Mouse (Mus musculus) adrenal gland (tissue): ENCODE measurements around the gene Mif.
"Not testable (repeated sequence)": the region's sequence is repeated elsewhere in the genome, so short reads cannot be mapped to it uniquely, and the experiment has no call there.

Experiments used
- intact Hi-C: fragments of 180-260 bp; cut with DNase I; formaldehyde crosslinking; loops from one replicate; pipeline ENCODE4 v1.15.1; 2025

Mif gene

DNA sequence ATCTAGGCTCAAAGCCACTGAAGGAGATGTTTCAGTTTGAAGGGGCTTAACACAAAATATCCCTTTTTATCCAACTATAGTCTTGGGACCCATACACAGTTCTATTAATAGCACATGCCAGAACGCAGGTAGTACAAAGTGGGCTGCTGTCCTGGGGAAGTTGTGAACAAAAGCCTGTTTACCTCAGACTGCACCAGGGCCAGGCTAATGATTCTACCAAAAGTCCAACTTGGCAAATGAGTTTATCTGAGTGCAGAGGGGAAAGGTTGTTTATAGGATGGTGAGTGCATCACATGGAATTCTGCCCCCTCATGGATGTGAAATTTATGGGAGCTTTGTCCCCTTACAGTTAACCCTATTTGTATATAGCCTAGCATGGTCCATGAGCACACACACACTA is 15.2 kb downstream of the Mif start:
- intact Hi-C loops, result no loop called here

DNA sequence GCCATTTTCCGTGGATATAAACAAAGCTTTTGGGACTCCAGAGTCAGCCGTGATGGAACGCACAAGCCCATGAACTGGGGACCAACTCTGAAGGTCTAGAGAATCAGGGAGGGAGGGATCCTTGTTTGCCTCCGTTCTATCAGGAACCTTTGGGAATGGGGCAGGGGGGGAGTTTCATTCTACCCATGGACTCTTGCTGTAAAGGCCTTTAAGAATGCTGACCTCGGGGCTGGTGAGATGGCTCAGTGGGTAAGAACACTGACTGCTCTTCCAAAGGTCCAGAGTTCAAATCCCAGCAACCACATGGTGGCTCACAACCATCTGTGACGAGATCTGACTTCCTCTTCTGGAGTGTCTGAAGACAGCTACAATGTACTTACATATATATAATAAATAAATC is 16.1 kb downstream of the Mif start:
- intact Hi-C loops, result not testable (repeated sequence)

DNA sequence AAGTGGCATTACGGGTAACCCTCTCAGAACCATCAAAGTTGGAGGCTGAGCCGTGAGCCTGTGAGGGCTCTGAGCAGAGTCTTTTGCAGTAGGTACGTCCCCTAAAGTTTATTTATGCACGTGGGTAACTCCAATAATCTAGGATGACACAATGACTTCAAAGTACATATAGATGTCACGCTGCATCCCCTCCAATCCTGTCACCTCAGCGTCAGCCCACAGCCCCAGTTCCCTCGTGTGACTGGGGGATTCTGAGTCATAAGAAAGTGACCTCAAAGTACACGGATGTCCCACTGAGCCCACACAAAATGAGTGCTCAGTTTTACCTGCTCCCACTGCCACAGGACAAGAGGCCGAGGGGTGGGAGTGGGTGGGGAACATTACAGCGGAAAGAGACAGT is 20.9 kb downstream of the Mif start:
- intact Hi-C loops, result no loop called here

DNA sequence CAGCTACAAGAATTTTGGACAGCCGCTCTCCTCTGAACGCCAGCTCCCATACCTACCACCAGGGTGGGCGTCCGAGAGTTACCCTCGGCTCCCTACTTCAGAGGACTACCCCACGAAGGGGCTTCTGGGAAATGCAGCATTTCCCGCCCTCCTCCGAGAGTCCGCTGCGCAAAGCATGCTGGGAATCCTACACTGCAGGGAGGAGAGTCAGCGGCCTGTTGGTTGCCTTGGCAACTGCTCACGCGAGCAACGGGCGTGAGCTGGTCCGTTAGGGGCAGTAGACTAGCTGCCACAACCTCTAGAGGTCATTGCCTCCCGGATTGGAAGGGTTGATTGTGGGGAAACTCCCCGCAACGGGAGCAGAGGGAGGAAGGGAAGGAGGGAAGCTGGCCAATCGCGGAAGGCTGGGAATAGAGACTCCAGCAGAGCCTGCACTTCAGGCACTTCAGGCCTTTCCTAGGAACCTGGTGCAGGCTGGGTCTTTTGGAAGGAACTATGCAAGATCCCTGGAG is 22.7 kb downstream of the Mif start, which contains the start of gene Gstt2:
Gstt2 (minus strand) TSS at position 177 of the 512 bp plus-strand sequence.
- intact Hi-C loops, result no loop called here

DNA sequence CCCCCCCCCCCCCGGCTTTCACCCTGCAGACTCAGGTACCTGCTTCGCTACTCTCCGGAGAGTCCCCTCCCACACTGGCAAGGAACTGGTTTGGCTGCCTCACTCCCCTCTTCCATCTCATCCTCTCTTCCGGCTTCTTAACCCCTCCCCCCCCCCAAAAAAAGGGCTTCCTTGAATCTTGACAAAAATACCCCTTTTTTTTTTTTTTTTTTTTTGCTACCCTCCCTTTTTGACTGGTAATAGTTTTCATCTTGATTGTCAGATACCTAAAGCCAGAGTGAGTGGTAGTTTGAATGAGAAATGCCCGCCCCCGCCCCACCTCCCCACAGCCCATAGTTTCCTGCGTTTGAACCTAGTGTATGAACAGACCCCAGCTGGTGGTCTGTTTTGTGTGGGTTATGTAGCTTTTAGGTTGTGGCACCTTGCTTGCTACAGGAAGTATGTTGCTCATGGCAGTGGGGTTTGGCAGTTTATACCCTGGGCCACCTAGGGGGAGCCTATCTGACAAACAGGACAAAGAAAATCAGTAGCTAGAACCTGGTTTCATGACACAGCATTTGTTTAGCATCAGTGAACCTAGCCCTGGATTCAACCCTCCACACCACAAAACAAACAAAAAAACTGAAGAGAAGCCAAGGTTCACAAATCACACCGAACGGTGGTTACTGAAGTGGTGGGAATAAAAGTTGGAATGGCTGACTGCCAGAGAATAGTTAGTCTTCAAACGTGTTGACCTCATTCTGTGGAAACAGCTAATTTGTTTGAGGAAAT is 24.1 kb downstream of the Mif start:
- intact Hi-C loops, result no loop called here

DNA sequence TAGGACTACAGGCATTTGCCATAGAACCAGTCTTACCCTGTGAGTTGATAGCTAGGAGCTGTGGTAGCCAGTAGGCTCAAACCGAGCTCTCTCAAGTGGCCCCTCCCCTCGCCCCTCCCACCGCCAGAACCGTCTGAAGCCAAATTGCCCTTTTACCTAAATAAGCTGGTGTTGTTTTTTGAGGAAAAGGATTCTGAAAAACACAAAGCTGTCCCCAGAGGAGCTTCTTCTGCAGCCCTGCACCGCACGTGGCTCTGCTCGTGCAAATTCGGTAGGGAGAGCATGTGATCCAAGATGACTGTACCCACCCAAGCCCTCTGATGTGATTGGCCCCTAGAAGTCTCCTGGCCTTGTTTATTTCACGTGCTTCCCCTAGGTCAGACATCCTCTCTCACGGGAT is 24.7 kb downstream of the Mif start:
- intact Hi-C loops, result no loop called here

DNA sequence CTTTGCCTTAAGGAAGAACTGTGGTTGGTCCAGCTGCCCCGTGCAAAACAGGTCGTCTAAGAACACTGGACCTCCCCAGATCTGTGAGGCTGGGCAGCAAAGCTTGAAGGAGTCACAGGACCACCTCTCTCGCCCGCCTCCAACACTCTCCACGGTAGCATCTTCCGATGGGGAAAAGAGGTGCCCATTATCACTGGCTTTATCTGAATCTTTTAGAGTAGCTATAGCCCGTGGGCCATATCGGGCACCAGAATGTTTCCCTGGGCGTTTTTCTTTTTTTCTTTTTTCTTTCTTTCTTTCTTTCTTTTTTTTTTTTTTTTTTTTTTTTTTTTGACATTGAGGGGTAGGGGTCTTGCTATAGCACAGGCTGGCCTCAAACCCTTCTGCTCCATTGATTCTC is 25.3 kb downstream of the Mif start:
- intact Hi-C loops, result loop anchor here (5.0 kb wide), 2 partner anchors 57 to 87 kb away; no protein-coding TSS in a partner anchor

DNA sequence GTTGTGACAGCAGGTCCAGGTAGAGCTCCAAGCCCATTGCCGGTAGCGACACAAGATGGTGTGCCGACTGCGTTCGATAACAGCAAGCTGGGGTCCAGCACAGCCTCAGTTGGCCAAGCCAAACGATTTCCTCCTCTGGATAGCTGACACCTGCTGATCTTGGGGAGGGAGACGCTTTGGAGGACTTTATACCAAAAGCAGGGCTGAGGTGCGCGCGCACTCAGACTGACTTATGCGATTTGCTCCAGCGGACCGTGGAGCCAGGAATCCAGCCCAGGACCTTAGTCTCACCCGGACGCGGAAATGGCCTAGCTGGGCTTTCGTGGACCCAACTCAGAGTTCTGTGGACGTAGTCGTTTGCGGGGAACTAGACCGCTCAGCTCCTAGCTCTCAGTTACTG is 25.8 kb downstream of the Mif start:
- intact Hi-C loops, result loop anchor here (5.0 kb wide), 2 partner anchors 57 to 87 kb away; no protein-coding TSS in a partner anchor

DNA sequence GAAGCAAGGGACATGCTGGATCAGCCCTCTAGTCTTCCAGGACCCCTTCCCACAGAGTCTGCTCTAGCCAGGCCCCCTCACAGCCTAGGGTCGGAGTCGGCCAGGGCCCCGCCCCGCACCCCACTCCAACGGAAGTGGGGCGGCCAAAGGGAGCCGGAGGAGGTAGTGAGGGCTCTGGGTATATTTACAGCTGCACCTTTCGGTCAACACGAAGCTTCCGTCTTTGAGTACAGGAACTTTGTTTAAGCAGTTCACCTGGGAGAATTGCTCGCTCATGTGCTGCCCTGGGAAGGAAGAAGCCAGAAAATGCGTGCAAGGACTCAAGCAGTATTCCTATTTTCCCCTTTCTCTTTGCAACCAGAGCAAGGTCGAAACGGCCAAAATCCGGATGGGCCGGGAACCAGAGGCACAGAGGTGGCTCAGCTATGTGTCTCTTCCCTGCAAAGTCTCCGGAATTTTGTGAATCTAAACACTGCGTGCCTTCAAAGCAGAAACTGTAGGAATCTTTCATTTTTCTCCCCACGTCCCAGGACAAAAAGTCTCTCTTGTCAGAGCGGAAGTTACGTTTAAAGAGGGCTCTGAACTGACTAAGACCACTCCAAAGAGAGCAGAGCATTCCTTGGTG is 26.5 kb downstream of the Mif start:
- intact Hi-C loops, result loop anchor here (5.0 kb wide), 2 partner anchors 56 to 86 kb away; no protein-coding TSS in a partner anchor

DNA sequence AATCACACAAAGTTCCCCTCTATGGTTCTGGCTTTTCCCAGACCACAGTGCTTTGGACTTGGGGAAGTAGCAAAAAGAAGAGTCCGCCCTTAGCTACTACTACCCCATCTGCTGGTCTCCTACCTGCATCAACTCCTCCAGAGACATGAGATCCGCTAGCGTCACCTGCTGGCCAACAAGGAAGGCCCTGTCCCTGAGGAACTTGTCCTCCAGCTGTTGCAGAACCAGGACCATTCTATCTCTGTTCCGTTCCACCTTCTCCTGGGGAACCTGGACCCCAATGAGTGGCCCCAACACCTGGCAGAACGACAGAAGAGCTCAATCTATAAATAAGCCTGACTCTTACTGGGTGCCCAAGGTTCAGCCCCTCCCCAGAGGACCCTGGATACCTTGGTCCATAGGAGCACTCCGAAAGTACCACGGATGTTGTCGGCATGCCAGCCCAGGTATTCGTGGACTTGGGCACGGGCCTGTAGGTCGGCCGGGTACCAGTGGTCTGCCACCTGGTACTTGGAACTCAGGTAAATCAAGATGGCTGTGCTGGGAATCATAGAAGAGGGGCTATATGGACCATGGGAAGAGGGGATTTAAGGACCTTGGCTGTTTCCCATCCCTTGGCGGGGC is 27.7 kb downstream of the Mif start:
- intact Hi-C loops, result loop anchor here (5.0 kb wide), 2 partner anchors 55 to 85 kb away; no protein-coding TSS in a partner anchor

DNA sequence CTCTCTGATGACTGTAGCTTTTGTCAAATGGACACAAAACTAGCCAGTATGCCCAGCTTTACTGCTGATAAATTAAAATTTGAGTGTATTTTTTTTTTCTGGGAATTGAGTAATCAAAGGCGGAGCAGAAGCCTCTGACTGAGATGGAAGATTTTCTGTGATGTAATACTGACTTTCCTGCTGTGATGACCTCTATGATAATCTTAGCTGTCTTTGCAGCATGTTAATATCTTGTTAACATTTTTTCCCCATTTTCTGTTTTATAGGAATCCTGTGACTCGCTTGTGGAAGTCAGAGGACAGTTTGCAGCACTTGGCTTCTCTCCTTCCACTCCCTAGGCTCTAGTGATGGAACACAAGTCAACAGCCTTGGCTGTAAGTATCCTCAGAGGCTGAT is 29.8 kb downstream of the Mif start:
- intact Hi-C loops, result loop anchor here (5.0 kb wide), 2 partner anchors 53 to 83 kb away; no protein-coding TSS in a partner anchor

DNA sequence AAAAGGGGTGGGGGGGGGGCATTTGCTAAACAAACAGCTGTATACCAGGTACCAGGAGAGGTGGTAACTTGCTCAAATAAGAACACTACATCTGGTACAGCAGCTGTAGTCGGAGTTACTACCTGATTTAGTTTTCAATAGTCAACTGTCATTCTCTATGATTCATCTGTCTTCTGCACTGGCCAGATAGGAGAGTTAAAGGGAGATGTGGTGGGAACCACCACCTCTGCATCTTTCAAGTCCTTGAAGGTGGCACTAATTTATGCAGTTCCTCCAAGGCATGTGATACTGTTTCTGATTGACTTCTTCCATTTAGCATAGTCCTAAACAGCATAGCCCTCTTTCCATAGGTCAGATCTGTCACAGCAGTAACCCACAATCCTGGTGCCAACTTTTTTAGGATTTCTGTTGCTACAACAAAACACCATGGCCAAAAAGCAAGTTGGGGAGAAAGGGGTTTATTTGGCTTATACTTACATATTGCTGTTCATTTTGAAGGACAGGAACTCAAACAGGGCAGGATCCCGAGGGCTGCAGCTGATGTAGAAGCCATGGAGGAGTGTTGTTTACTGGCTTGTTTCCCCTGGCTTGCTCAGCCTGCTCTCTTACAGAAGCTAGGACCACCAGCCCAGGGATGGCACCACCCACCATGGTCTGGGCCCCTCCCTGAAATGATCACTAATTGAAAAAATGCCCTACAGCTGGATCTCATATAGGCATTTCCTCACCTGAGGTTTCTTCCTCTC is 30.3 kb downstream of the Mif start:
- intact Hi-C loops, result loop anchor here (5.0 kb wide), 2 partner anchors 52 to 82 kb away; no protein-coding TSS in a partner anchor

DNA sequence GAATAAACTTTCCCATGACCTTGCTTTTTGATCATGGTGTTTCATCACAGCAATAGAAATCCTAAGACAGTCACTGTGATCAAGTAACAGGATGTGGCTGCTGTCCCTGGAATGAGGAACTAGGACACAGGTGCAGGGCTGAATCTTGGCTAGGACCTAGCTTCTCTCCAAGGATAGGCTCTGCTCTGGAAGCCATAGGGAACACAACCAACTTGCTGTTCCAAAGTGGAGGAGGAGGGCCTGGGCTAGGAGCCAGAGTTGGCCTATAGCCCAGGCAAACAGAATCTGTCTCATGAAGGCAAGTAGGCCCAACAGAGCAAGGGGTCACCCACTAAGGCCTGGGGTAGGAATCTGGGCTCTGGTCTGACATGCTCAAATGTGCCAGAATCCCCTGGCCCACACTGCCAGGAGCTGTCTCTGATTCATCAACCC is 31.5 kb downstream of the Mif start:
- intact Hi-C loops, result no loop called here

DNA sequence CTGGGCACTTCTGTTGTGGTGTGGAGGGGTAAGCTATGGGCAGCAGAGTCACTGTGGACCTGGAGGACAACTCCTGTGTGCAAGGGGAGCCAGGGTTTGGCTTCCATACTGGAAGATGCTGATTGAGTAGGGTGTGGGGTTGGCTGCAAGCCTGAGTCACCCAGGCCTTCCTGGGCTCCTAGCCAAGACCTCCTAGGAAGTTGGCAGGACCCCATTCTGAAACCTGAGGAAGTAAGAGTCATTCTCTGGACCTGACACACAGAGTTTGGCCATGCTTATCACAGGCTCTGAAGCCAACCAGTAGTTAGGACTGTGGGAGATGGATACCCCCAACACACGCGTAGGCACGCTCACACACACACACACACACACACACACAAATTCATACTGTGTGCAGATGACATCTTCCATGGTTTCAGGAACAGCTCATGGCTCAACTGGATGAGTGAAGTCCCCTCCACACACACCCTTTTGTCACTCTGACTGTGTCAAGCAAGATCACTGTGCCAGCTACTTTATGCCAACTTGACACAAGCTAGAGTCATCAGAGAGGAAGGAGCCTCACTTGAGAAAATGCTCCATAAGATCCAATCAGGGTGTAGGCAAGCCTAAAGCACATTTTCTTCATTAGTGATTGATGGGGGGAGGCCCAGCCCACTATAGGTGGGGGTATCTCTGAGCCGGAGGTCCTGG is 32.2 kb downstream of the Mif start:
- intact Hi-C loops, result no loop called here

DNA sequence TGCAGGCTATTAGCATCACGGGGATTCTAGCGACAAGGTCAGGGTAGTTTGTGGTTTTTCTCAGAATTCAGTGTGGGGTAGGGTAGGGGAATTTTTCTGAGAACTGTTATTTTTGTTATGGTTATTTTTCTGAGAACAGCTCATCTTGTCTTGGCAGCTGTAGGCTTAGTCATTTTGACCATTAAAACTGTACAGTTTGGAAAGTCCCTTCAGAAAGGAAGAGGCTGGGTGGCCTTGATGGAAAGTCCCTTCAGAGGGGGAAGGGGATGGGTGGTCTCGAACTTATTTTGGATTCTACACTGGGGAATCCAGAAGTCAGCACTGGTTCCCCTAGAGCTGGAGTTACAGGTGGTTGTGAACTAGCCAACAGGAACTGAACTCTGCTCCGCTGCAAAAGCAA is 35.5 kb downstream of the Mif start:
- intact Hi-C loops, result no loop called here

DNA sequence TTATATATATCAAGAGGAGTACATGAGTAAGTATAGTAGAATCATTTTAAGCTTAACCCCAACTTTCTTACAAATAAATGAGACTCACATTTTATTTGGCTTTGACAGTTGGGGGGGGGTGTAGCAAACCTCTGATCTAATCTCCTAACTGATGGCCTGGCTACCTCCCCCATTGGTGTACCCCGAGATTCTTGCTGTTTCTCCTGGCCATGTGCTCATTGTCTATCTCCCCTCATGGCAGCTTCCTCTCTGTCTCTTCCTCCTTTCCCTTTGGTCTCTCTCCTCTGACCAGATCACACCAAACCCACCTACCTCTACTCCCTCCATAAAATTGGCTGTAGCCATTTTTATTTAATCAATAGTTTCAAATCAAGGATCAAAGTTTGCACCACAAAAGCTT is 36.3 kb downstream of the Mif start:
- intact Hi-C loops, result no loop called here

DNA sequence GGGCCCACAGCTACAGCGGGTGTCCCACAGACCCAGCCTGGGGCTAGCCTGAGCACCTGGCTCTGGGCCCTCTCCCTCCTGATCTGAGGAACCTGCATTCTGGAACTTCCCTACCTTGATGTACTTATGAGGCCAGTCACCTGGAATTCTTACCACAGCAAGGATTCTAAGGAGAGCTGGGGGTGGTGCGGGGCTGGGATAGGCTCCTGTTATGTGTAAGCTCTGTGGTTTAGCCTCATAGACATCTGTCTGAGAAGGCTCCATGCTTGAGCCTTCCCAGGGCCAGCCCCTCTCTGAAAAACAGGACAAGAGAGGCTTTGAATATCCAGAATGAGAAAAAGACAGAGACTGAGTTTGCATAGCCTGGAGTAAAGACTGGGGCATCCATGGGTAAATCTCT is 37.6 kb downstream of the Mif start, which contains the start of gene Gstt4:
Gstt4 (minus strand) TSS at position 101 of the 400 bp plus-strand sequence.
- intact Hi-C loops, result no loop called here

DNA sequence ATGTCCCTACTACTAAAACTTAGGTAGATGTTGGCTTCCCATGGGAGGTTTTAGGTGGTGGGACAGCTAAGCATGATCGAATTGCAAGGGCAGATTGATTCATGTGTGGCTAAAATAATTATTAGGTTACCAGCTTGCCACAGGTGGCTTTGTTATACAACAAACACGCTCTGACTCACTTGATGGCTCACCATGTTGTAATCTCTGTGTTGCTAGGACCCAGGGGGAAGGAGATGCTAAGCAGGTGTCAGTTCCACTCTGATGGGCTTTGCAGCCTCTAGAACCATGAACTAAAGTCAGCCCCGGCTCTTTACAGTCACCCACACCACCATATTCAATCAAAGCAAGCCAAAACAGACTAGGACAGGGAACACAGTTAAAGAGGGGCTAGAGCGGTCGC is 40.2 kb downstream of the Mif start:
- intact Hi-C loops, result no loop called here

DNA sequence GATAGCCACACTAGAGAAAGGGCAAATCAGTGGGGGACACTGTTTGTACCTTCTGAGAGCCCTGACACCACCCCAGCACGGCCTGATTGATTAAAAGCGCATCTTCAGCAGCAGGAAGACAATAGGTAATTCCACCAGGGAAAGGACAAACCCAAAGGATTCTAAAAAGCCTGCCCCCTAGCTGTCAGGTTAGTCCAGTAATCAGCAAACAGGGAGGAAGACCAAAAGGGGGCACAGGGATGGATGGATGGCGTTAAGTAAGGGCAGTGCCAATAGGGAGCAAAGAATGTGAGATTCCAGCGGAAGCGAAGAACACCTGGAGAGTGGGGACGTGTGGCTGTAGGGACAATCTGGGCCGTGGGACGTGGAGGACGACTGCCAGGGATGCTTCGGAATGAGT is 41.4 kb downstream of the Mif start:
- intact Hi-C loops, result no loop called here
